Mouse (Mus musculus): ENCODE measurements at regions not wholly inside any gene's neighbourhood (a gene's known extent, or its start where the extent isn't known, plus 50 kb on each side); places are given as distances from the start of the nearest gene placed in this dataset.

DNA sequence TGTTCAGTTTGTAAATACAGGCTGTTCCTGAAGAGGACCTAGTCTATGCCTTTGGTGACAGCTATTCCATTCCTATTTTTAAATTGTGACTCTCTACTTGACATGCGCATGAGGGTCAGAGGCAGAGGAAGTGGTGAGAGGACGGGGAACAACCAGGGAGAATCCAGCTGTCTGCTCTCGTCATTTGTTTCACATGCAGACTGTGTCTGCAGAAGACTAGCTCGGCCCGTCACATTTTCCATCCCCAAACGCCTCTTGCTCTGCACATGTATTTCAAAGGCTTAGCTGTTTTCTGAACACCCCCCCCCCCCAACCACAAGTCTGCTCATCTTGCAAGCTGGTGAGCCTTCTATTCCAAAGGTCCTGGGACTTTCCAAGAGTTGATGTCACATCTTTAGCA is 339.4 kb downstream of the Dhx35 start:
- no peak for DNase-seq (ENCODE audit: extremely low spot score, low read depth, low spot score)

DNA sequence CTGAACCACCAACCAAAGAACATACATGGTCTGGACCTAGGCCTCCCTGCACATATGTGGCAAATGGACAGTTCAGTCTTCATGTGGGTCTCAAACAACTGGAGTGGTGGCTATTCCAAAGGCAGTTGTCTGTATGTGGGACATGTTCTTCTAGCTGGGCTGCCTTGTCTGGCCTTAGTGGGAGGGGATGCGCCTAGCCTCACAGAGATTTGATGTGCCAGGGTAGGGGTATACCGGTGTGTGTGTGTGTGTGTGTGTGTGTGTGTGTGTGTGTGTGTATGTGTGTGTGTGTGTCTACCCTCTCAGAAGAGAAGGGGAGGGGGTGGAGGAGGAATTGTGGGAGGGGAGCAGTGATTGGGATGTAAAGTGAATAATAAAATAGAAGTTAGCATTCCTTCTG is 344.0 kb downstream of the Dhx35 start:
- no peak for DNase-seq (ENCODE audit: extremely low spot score, low read depth, low spot score)

DNA sequence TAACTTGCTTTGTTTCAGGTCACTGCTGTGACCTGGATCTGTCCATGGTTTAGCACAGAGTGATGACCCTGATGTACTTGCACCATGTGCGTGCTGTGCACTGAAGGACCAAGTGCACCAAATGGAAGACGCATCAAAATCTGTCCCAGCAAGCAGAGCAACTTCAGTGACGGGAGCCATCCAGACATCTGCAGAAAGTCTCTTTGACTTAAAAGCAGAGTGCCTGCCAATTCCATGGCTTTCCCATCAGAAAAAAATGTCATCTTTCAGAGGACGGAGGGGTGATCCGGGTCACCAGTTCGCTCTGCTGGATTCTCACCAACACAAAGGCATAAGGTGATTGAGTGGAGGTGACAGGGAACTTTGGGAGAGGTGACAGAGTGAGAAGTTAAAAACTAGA is 351.4 kb downstream of the Dhx35 start:
- no peak for DNase-seq (ENCODE audit: extremely low spot score, low read depth, low spot score)

DNA sequence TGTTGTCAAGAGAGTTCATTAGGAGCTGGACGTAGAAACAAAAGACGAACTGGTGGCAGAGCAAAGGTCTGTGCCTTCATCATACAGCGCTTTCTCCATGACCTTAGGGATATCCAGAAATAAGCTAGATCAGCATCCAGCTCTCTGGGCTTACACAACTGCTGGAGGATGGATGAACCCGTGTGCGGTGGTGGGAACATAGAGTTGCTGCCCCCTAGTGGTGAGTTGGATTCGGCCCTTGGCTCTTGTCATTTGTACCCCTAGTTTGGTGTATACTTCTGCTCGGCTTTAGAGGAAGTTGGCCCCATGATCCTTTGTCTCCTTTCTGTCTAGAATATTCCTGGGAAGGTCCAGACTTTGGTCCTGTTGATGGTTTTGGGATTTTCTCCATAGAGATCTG is 369.4 kb downstream of the Dhx35 start:
- peak; percentile 3 for DNase-seq (ENCODE audit: extremely low spot score, low read depth, low spot score)

DNA sequence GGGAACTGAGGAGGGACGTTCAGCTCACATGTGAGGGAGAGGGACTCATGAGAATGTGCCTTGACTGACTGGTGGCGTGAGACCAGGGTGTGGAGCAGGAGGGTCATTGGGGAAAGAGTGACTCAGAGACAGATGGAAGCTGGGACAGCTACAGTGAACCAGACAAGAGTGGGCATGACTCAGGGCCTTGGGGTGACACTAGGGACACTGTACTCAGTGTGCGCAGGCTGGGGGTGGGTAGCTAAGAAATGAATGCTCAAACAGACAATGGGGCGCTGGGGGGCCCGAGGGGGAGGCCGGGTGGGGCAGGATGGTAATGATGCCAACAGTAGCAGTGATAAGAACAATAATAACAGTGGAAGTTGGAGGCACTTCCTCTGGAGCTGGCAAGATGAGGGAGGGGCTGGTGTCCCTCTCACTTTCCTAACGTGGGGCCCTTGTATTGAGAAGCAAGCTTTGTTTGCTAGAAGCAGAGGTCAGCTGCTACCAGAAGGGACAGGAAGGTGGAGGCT is 374.0 kb downstream of the Dhx35 start:
- DNase-seq (ENCODE audit: extremely low spot score, low read depth, low spot score) = no peak

DNA sequence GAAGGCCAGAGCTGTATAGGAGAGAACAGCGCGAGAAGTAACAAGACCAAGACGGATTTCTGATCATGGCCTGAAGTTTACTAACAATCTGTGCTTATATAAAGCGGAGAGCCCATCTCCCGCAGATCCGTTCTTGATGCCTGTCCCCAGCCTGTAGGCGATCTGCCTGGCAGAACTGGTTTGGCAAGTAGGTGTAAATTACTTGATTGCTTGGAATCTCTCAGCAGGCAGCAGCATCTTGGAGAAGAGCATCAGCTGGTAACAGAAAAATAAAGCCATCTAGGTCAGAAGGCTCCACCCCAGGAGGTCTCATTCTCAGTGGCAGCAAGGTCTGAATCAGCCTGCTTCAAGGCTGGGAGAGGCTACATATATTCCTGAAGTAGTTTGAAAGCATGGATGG is 401.5 kb downstream of the Dhx35 start:
- DNase-seq (ENCODE audit: extremely low spot score, low read depth, low spot score) = no peak

DNA sequence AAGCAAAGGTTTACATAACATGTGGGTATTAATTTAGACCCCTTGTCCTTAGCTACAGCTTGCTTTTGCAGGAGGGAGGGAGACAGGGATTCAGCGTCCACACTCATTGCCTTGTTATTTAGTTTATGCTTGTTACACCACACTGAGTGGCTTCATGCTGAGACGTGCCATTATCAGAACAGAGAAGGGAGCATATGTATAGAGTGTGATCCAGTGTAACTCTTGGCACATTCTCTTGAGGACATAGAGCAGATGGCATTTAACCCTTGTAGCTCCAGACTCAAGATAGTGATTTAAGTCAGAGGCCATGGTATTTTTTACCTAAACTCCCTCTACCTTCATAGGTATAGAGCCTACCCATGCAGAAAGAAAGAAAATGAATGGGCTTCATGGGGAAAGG is 437.7 kb downstream of the Dhx35 start:
- DNase-seq (ENCODE audit: extremely low spot score, low read depth, low spot score) = no peak

DNA sequence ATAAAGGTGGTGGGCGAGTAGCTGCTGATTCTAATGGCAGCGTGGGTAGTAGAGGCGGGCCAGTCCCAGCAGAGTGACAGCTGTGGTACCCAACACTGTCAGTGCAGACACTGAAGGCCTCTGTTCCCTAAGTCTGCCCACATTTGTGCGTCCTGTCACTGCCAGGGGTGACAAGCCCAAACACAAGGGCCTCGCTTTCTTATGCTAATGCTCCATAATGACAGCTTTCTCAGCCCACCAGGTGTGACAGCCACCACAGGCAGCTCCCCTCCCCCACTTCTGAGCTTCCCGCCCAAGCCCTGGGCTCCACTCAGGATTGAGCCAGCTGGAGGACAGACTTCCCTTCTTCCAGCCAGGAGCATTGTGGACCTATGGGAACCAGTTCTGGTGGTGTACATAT is 440.4 kb downstream of the Dhx35 start:
- DNase-seq (ENCODE audit: extremely low spot score, low read depth, low spot score) = no peak

DNA sequence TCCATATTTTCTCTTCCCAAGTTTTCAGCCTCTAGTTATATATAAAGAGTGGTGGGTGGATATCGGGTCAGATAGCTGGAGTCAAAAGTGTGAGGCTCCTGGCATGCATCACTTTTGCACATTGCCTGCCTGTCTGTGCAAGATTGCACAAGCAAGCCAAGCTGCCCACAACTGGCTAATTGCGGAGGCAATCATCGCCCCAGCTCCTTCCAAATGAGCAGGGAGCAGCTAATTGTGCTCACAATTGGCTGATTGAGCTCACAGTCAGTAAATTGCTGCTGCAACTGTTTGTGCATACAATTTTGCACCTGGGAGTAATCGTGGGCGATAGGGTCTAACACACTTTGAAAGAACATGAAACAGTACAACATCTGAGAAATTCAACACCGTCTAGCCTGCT is 455.5 kb downstream of the Dhx35 start:
- no peak for DNase-seq (ENCODE audit: extremely low spot score, low read depth, low spot score)

DNA sequence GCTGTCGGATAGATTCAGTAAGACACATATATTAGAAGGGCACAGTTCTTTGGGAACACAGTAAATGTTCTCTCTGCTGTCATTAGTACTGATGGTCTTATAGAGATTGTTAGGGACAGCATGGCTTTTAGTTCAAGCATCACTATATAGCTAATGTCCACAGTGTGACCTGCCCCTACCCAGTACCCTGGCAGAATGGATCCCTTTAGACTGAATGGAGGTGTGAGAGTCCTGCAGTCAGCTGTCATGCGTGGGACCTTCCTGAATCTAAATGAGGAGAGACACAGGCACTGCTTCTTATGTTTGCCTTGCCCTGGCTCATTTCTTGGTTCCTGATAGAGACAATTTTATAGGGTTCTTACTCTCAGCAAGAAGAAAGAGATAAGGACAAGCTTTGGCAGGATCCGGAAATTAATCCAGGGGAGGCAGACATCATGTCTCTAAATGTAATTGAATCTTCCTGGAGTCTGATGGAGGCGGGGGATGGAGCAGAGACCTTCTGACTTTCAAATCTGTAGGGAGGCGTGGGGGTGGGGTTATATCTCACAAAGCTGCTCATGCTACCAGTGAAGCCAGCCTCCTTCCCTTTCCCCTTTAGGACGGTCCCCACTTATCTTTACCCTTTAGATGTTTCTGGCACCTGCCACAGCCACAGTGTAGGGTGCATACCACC is 456.5 kb downstream of the Dhx35 start:
- DNase-seq (ENCODE audit: extremely low spot score, low read depth, low spot score) = no peak

DNA sequence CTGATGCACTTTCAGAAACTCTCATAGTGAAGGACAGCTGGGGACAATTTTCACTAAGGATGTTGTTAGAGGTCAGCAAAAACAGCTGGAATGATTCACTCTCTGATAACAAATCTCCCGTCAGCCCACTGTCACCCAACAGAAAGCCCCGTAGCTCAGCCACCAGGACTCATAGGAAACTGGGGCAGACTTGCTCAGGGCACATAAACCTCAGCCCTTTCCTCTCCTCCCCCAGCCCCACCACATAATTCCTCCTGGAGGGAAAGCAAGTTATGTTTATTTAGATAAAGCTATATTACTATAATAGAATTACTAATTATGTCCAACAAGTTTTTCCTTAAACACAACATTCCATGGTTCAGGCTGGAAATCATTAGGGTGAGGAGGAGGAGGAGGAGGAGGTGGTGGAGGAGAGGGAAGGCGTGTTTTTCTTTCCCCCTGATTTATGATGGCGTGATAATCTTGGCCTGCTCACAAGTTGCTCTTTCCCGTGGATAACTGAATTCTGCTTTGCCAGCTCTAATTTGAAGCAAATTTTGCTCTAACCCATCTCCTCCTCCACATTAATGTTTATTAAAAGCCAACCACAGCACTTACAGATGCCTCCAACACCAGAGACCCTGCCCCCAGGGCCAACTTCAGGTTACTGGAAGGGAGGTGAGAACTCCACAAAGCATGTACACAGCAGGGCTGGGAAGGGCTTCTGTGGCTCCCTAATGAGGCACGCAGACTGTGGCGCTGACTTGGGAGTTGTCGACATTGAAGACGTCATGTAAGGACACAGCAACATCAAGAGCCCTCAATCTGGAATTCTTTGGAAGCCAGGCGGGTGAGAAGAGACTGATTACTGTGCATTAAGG is 475.8 kb downstream of the Dhx35 start:
- no peak for DNase-seq (ENCODE audit: extremely low spot score, low read depth, low spot score)

DNA sequence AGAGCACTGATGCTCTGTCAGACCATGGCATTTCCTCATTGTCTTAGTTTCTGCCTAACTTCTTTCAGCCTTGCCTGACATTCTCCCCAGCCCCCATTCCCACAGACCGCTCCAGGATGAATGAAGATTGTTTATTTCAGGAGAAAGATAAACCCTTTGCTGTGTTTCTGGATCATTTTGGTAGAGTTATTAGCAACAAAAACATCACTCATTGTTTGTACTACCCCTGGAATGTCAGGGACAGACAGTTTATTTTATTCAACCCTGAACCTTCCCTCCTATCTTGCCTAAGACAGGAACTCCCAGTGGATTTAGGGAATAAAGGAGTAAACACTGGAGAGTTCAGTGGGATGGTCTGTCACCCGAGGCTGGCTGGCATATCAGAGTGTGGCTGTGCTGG is 484.3 kb downstream of the Dhx35 start:
- no peak for DNase-seq (ENCODE audit: extremely low spot score, low read depth, low spot score)

DNA sequence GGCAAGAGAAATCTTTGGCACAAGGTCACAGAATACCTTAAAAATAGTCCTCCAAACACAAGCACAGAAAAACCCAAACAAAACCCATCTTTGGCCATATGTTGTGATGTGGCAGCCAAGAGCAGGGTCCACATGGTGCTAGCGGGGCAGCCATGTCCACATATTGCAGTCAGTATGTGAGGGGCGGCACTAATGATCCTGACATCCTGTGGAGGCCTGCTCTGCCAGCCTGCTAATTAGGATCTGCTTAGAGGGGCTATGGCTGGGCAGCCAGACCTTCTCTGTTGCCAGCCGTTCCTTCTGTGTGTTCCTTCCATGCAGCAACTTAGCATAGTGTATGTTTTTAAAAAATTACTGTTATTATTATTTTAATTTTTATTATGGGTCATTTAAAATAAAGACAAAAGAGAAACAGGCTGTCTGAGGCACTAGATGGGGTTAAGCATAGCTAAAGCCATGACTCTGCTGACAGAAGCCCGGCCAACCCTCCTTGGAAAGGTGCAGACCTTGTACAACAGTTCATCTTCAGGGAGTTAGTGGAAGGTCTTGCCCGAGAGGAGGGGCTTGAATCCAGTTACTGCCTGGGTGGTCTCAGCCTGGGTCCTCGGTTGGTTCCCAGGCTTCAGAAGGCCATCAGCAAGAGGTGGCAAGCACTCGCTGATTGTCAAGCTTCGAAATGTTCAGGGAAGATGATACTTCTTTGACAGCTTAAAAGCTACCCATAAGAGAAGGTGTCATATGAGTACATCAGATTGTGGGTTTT is 487.1 kb downstream of the Dhx35 start:
- DNase-seq (ENCODE audit: extremely low spot score, low read depth, low spot score) = no peak

DNA sequence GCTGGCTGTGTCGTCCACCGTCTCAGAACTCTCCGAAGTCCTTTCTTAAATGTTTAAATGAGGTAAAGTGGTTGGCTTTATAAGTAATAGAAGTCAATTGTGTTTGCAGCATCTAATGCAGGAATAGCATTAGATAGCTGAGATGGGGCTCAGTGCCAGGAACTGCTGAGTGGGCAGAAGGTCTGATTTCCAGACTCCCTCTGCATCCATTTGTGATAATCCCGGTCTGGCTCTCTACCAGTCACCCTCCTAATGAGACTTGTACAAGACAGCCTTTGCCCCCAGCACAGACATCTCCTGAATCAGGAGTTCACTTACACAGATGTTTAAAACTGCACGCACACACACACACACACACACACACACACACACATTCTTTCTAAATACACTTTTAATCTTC is 489.5 kb downstream of the Dhx35 start:
- DNase-seq (ENCODE audit: extremely low spot score, low read depth, low spot score) = no peak

DNA sequence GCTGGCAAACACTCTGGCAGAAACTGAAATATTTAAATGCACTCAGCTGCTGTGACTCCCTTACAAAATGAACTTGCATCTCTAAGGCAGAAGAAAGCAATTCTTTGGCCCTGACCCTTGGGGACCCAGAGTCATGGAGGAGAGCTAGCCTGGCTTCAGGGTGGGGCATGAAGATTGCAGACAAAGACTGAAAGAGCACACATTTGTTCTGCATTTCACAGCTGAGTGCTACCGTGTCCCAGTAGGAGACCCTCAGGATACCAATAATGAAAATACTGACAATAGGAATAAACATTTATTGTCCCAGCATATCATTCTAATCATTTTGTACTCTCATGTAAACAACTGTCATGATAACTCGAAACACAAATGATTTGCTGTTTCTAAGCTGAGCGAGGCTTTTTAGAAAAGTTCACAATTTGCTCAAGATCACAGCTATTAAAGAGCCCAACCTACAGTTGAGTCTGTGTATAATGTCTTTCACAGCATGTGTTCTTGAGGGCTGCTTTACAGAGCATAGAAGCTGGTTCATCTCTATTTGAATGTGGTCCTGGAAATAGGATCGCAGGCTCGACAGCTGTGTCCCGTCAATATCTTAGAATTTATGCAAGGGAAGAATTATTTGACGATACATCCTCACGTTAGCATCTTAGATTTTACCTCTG is 490.1 kb downstream of the Dhx35 start:
- DNase-seq (ENCODE audit: extremely low spot score, low read depth, low spot score) = no peak

DNA sequence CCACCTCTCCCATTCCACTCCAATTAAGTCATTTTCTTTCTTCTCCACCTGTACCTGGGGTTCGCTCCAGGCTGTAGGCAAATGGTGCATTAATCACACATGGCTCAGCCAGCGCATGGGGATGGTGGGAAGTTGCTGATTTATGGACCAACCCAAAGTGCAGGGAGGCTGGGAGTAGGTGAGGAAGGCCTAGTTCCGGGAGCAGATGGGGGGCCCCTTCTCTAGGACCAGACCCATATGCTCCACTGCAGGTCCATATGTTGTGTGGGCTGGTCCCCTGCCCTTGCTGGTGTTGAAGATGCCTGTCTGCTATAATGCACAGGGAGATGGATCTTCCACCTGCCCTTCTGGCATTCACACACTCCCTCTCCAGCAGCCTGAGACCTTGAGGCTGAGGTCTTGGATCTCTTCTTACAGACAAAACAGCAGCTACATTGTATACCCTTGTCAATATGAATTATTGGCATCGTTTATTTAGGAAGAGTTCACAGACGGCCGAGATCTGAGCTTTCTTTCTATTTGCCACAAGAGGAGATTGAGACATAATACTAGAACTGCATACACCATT is 493.5 kb downstream of the Dhx35 start:
- no peak for DNase-seq (ENCODE audit: extremely low spot score, low read depth, low spot score)

DNA sequence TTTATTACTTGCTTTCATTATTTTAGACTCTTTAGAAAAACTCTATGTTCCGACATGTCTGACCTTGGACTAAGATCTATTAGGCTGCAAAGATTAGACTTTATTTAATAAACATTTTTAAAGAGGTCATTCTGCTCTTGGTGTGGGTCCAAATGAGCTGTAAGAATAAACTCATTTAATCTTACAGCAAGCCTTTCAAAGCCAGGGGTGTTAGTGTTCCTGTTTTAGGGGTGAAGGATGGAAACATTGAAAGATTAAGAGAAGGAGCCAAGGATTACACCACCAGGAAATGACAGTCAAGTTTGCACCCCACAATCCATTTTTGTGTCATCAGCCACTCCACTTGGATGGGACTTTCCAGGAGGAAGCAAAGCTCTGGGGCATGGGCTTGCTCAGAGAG is 495.5 kb downstream of the Dhx35 start:
- no peak for DNase-seq (ENCODE audit: extremely low spot score, low read depth, low spot score)

DNA sequence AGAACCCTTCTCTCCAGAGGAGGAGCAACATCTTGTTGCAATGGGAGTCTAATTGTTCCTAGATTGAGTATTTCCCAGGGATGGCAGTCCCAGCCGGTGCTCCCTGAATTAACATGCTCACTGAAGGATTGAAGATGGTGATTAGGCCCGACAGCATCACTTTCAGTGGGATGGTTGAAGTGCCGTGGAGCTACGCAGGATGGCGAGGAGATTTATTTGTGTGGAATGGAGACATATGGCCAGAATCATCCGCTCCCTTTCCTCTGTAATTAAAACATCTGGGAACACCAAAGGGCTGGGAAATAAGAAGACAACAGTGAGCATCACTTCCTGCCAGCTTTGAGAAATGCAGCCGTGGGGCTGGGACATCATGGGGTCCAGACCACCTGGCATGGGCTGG is 512.4 kb downstream of the Dhx35 start:
- DNase-seq (ENCODE audit: extremely low spot score, low read depth, low spot score) = no peak

DNA sequence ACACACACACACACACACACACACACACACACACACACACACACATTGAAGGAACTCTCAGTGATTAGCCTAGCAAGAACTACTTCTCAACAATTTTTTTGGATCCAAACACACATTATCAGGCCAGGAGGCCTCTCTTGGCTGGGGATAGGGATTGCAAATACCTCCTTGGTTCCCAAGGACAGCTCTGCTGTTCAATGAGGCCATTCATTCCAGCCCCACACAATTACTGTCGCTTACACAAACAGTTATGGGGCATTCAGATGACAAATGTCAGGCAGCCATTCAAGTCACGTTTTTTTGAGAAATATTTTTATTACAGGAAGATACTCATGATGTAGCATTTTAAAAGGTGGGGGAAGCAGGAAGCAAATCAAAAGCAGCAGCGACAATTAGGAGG is 540.1 kb downstream of the Dhx35 start:
- DNase-seq (ENCODE audit: extremely low spot score, low read depth, low spot score) = no peak

DNA sequence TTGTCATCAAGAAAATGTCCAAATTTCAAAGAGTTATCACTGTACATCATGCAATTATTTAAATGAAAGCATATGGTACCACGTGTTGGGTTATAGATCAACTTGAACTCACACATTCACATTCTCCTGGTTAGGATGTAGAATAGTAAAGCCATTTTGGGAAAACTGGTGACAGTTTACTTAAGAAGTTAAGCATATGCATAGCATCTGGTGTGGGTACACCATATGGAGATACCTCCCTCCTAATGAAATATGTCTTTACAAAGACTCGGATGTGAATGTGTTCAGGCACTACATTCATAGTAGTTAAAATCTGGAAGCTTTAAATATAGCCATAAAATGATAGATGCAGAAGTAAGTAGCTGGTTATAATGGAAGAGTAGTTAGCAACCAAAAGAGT is 542.0 kb downstream of the Dhx35 start:
- no peak for DNase-seq (ENCODE audit: extremely low spot score, low read depth, low spot score)

All from hindlimb bud, embryonic 11.5 days (tissue).